Mouse (Mus musculus) embryonic facial prominence, embryonic 15.5 days (tissue): ENCODE measurements around the gene Olfr1115. TPM values are rescaled to one million over a fixed set of nuclear protein-coding genes. Genes with fewer than 3 reads are reported as not detected.
"Not testable (repeated sequence)": the region's sequence is repeated elsewhere in the genome, so short reads cannot be mapped to it uniquely, and the experiment has no call there.

Source experiments
- ATAC-seq: fragments of 200-750 bp; cut with Nextera tagmentation; 2 replicates; pipeline ENCODE4 v1.8.0; 2017; ENCODE audit warnings: low read depth, moderate TSS enrichment; ENCODE audit not compliant: insufficient number of reproducible peaks, low FRiP score, low TSS enrichment
- H3K27ac ChIP-seq: fragments of 300-500 bp; sonication (generic); replicated peaks from 2 replicates; pipeline ENCODE4 v1.5.1; 2015; ENCODE audit warnings: mild to moderate bottlenecking, inconsistent platforms
- H3K27me3 ChIP-seq: fragments of 300-500 bp; sonication (generic); 2 replicates; pipeline ENCODE4 v1.6.1; 2015; ENCODE audit warnings: inconsistent platforms
- H3K36me3 ChIP-seq: fragments of 300-500 bp; sonication (generic); 2 replicates; pipeline ENCODE4 v1.6.1; 2015; ENCODE audit warnings: mild to moderate bottlenecking, inconsistent platforms
- H3K4me1 ChIP-seq: fragments of 300-500 bp; sonication (generic); 2 replicates; pipeline ENCODE4 v1.6.1; 2015; ENCODE audit warnings: inconsistent platforms
- H3K4me2 ChIP-seq: fragments of 300-500 bp; sonication (generic); replicated peaks from 2 replicates; pipeline ENCODE4 v1.6.1; 2015; ENCODE audit warnings: mild to moderate bottlenecking, inconsistent platforms
- H3K4me3 ChIP-seq: fragments of 300-500 bp; sonication (generic); replicated peaks from 2 replicates; pipeline ENCODE4 v1.5.1; 2015; ENCODE audit warnings: mild to moderate bottlenecking, inconsistent platforms
- H3K9ac ChIP-seq: fragments of 300-500 bp; sonication (generic); 2 replicates; pipeline ENCODE4 v1.6.1; 2015; ENCODE audit warnings: inconsistent platforms
- H3K9me3 ChIP-seq: fragments of 300-500 bp; sonication (generic); replicated peaks from 2 replicates; pipeline ENCODE4 v1.6.1; 2016; ENCODE audit warnings: inconsistent platforms
- WGBS: fragments of 180-500 bp; shearing (Covaris S2); methylation state at CpG from one replicate; pipeline ENCODE4 v1.1.7; 2015; 5-methylcytosine and 5-hydroxymethylcytosine counted together
- microRNA-seq: library from miRNA; unstranded; fragments of <30 nt; microRNA quantifications from one replicate; pipeline ENCODE4, GENCODE M21; 2016; ENCODE audit warnings: borderline number of aligned reads
- polyA plus RNA-seq: library from polyadenylated mRNA; unstranded; fragments of >200 nt; fragmentation: Nextera tagmentation; extraction: Ambion mirVana; gene quantifications from 2 replicates; pipeline ENCODE4 v1.2.1, GENCODE M21; 2015

Gene Olfr1115
- polyA plus RNA-seq: not detected in 2 replicates

- Histone ChIP-seq H3K9ac (no peak within 1 kb of the TSS), H3K36me3 (no peaks in the 10 kb centered on the region), H3K27ac (no peak within 1 kb of the TSS), H3K9me3 (no peaks in the 10 kb centered on the region), H3K27me3 (no peaks in the 10 kb centered on the region), H3K4me1 (no peaks in the 10 kb centered on the region), H3K4me3 (no peak within 1 kb of the TSS), H3K4me2 (no peak within 1 kb of the TSS)
- WGBS: 84% methylated on average over 2 of the region's 2 CpGs
- no peak for ATAC-seq
Observed at GRCm38 (mm10) chr2:87247713-87248112, at the start of gene Olfr1115. TSS of gene Olfr1115 (plus strand) at chr2:87248013.

- 74% methylated on average over 2 of the region's 2 CpGs for WGBS
- ATAC-seq: no peak
- Histone ChIP-seq H3K27me3 (no peaks in the 10 kb centered on the region), H3K9ac (no peak within 1 kb of the TSS), H3K9me3 (no peaks in the 10 kb centered on the region), H3K4me3 (no peak within 1 kb of the TSS), H3K4me2 (no peak within 1 kb of the TSS), H3K36me3 (no peaks in the 10 kb centered on the region), H3K4me1 (no peaks in the 10 kb centered on the region), H3K27ac (no peak within 1 kb of the TSS)
Observed at GRCm38 (mm10) chr2:87208670-87209069, 39.1 kb upstream of the Olfr1115 start, which contains the start of gene Olfr1113. TSS of gene Olfr1113 (plus strand) at chr2:87208970.

GRCm38 (mm10) chr2:87267234-87267633 lies 19.4 kb downstream of the Olfr1115 start, which contains the start of gene Olfr1116:
TSS of gene Olfr1116 (plus strand) at chr2:87267534.
- ATAC-seq: no peak
- no peaks in the 10 kb centered on the region for H3K27me3 ChIP-seq
- H3K4me2 ChIP-seq: no peak within 1 kb of the TSS
- WGBS: 81% methylated on average over 1 of the region's 1 CpGs
- H3K4me3 ChIP-seq: no peak within 1 kb of the TSS
- H3K27ac ChIP-seq: no peak within 1 kb of the TSS
- no peaks in the 10 kb centered on the region for H3K4me1 ChIP-seq
- H3K9me3 ChIP-seq: no peaks in the 10 kb centered on the region
- H3K9ac ChIP-seq: no peak within 1 kb of the TSS
- no peaks in the 10 kb centered on the region for H3K36me3 ChIP-seq

- ATAC-seq, H3K9me3 ChIP-seq, H3K27me3 ChIP-seq, H3K4me3 ChIP-seq, H3K27ac ChIP-seq, H3K4me1 ChIP-seq, H3K9ac ChIP-seq, H3K4me2 ChIP-seq, H3K36me3 ChIP-seq: not testable (repeated sequence)
Observed at GRCm38 (mm10) chr2:87293977-87294376, 46.2 kb downstream of the Olfr1115 start.

Small RNA genes within 50 kb of the gene (microRNA-seq; reads per million reads assigned to microRNA genes)
- not detected for gene Gm27438

Other genes with a start within 250 kb of the Olfr1115 start
- 0.09 TPM in 1 of 2 replicates, not detected in the other for gene Olfr1102, start 249.6 kb upstream of the Olfr1115 start, polyA plus RNA-seq
- gene Olfr1104, start 220.9 kb upstream of the Olfr1115 start, polyA plus RNA-seq: 0.13 TPM in 1 of 2 replicates, not detected in the other
- gene Olfr1105, start 211.5 kb upstream of the Olfr1115 start, polyA plus RNA-seq: 0.05 and 0.17 TPM in 2 replicates
- gene Olfr1106, start 195.7 kb upstream of the Olfr1115 start, polyA plus RNA-seq: 0.28 TPM in 1 of 2 replicates, not detected in the other
- gene Olfr1107, start 172.2 kb upstream of the Olfr1115 start, polyA plus RNA-seq: not detected in 2 replicates
- not detected in 2 replicates for gene Olfr1109, start 152.0 kb upstream of the Olfr1115 start, polyA plus RNA-seq
- gene Olfr259, start 133.4 kb upstream of the Olfr1115 start, polyA plus RNA-seq: not detected in 2 replicates
- 0.29 and 0.35 TPM in 2 replicates for gene Olfr1110, start 107.7 kb upstream of the Olfr1115 start, polyA plus RNA-seq
- gene Olfr1111, start 95.4 kb upstream of the Olfr1115 start, polyA plus RNA-seq: 0.09 TPM in 1 of 2 replicates, not detected in the other
- gene Olfr1112, start 60.2 kb upstream of the Olfr1115 start, polyA plus RNA-seq: not detected in 2 replicates
- gene Olfr1113, start 39.0 kb upstream of the Olfr1115 start, polyA plus RNA-seq: not detected in 2 replicates
- not detected in 2 replicates for gene Olfr1116, start 19.5 kb downstream of the Olfr1115 start, polyA plus RNA-seq
- not detected in 2 replicates for gene Olfr1118, start 59.6 kb downstream of the Olfr1115 start, polyA plus RNA-seq
- gene Olfr1120, start 106.8 kb downstream of the Olfr1115 start, polyA plus RNA-seq: not detected in 2 replicates
- not detected in 2 replicates for gene Olfr1121, start 121.9 kb downstream of the Olfr1115 start, polyA plus RNA-seq
- gene Olfr1122, start 137.8 kb downstream of the Olfr1115 start, polyA plus RNA-seq: 0.09 and 0.16 TPM in 2 replicates
- gene Olfr1123, start 168.6 kb downstream of the Olfr1115 start, polyA plus RNA-seq: 0.14 and 0.23 TPM in 2 replicates
- gene Olfr1124, start 182.3 kb downstream of the Olfr1115 start, polyA plus RNA-seq: 0.07 TPM in 1 of 2 replicates, not detected in the other
- gene Olfr1126, start 205.9 kb downstream of the Olfr1115 start, polyA plus RNA-seq: not detected in 2 replicates
- gene Pramel7, start 249.1 kb downstream of the Olfr1115 start, polyA plus RNA-seq: not detected in 2 replicates